Mouse (Mus musculus): ENCODE data around the gene Ank. TPM values are rescaled to one million over a fixed set of nuclear protein-coding genes. Genes with fewer than 3 reads are reported as not detected.

The Ank gene
- total RNA-seq, 1 experiment: 12.0 TPM

DNA sequence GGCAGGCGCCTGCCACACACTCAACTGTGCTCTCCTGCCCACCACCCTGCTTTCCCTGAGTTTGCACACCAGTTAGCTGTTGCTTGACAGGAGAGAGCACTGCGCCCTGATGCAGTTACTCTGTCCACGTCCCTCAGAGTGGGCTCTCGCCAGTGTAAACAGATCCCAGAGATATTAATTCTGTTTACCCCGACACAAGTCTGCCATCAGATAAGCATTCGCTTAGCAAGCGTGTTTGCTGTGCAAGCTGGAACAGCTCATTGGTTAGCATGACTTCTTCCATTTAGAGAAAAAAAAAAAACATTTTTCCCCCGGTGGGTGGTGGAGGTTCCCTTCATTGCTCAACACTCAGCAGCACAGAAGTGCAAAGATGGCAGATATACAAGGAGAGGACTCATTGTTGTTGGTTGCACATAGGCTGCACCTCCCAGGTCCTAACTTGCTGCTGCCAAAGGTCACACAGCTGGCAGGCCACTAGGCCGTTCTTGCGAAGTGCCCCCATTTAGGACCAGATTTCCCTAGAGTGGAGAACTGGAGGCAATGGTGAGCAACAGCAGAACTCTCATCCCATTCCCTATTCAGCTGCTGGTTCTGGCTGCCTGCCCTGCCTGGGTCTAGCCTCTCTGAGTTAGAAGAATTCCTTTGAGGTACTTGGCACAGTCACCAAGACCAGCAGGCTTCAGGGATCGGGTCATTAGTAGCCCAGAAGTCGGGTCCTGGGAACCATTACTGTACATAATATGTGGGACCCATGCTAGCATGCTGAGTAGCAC, 58.9 kb downstream of the Ank start:
- no peaks in the 10 kb centered on the region for H3K36me3 ChIP-seq (ENCODE audit: control insufficient read depth, insufficient read depth, low read length, poor library complexity, severe bottlenecking)
- in situ Hi-C loops (cut with MboI; ENCODE audit: low sequenced_read_pairs in 2 of 2, unreplicated experiment in 2 of 2): no loop called here

DNA sequence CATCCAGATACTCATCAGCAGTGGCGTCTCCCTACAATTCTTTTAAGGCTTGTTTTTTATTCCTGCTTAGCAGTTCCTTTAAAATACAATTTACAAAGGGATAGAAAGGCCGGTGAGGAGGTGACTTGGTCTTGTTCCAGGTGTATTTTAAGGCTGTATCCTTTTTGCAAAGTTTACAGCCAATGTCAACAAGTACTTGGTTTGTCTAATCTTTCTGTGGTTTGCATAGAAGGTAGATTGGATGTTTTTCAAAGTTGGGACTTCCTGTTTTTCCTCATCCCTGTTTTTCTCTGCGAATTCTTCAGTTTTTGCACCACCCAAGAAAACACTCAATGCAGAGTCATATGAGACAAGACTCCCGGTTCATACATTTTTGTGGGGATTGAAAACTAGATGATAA, 62.4 kb downstream of the Ank start:
- in situ Hi-C loops (cut with MboI; ENCODE audit: low sequenced_read_pairs in 2 of 2, unreplicated experiment in 2 of 2): no loop called here
- H3K27ac ChIP-seq (ENCODE audit: insufficient read depth, low read depth, low read length, poor library complexity, severe bottlenecking): no peak overlapping the region
- no peak overlapping the region for H3K4me3 ChIP-seq (ENCODE audit: insufficient read depth in 1 of 2, low read depth in 1 of 2, low read length in 2 of 2, poor library complexity in 1 of 2, severe bottlenecking in 1 of 2)
- H3K4me1 ChIP-seq (ENCODE audit: control insufficient read depth in 2 of 2, insufficient read depth in 2 of 2, low read length in 2 of 2, poor library complexity in 1 of 2): no peaks in the 10 kb centered on the region
- no peak overlapping the region for H3K9ac ChIP-seq (ENCODE audit: insufficient read depth, low read depth, low read length, poor library complexity, severe bottlenecking)
- no peaks in the 10 kb centered on the region for H3K9me3 ChIP-seq (ENCODE audit: control insufficient read depth, insufficient read depth, low read depth, low read length)
- DNase-seq (ENCODE audit: low read depth, low spot score): no peak
- TF ChIP-seq ZC3H11A (IDR thresholded peaks at IDR 0.05; ENCODE audit: borderline replicate concordance, low read depth, low read length) (no peak), ZNF384 (IDR thresholded peaks at IDR 0.05; ENCODE audit: low read depth, low read length) (no peak), HCFC1 (IDR thresholded peaks at IDR 0.05; ENCODE audit: borderline replicate concordance, insufficient read depth, low read length) (no peak), MAFK (IDR thresholded peaks at IDR 0.05; ENCODE audit: insufficient read depth, low read depth, low read length) (no peak), CHD2 (IDR thresholded peaks at IDR 0.05; ENCODE audit: low read depth, low read length) (no peak)
- no peaks in the 10 kb centered on the region for H3K36me3 ChIP-seq (ENCODE audit: control insufficient read depth, insufficient read depth, low read length, poor library complexity, severe bottlenecking)

More for the DNA sequence above, 58.9 kb downstream of the Ank start:
- Histone ChIP-seq H3K4me1 (ENCODE audit: control insufficient read depth in 2 of 2, insufficient read depth in 2 of 2, low read length in 2 of 2, poor library complexity in 1 of 2) (peaks cover 0 to 3% of the 10 kb centered on the region in 2 experiments; a peak in 1 of 4 replicates), H3K27ac (ENCODE audit: insufficient read depth, low read depth, low read length, poor library complexity, severe bottlenecking) (no peak overlapping the region), H3K4me3 (ENCODE audit: insufficient read depth in 1 of 2, low read depth in 1 of 2, low read length in 2 of 2, poor library complexity in 1 of 2, severe bottlenecking in 1 of 2) (no peak overlapping the region), H3K9me3 (ENCODE audit: control insufficient read depth, insufficient read depth, low read depth, low read length) (no peaks in the 10 kb centered on the region), H3K9ac (ENCODE audit: insufficient read depth, low read depth, low read length, poor library complexity, severe bottlenecking) (no peak overlapping the region)
- TF ChIP-seq CHD2 (IDR thresholded peaks at IDR 0.05; ENCODE audit: low read depth, low read length) (no peak), ZC3H11A (IDR thresholded peaks at IDR 0.05; ENCODE audit: borderline replicate concordance, low read depth, low read length) (no peak), MAFK (IDR thresholded peaks at IDR 0.05; ENCODE audit: insufficient read depth, low read depth, low read length) (no peak), ZNF384 (IDR thresholded peaks at IDR 0.05; ENCODE audit: low read depth, low read length) (no peak), HCFC1 (IDR thresholded peaks at IDR 0.05; ENCODE audit: borderline replicate concordance, insufficient read depth, low read length) (no peak)
- DNase-seq (ENCODE audit: low read depth, low spot score): no peak

GRCm38 (mm10) chr15:27530023-27530422, 63.5 kb downstream of the Ank start:
- TF ChIP-seq CHD2 (IDR thresholded peaks at IDR 0.05; ENCODE audit: low read depth, low read length): no peak
- TF ChIP-seq ZC3H11A (IDR thresholded peaks at IDR 0.05; ENCODE audit: borderline replicate concordance, low read depth, low read length): no peak
- no peak for TF ChIP-seq HCFC1 (IDR thresholded peaks at IDR 0.05; ENCODE audit: borderline replicate concordance, insufficient read depth, low read length)
- no peak for TF ChIP-seq ZNF384 (IDR thresholded peaks at IDR 0.05; ENCODE audit: low read depth, low read length)
- TF ChIP-seq MAFK (IDR thresholded peaks at IDR 0.05; ENCODE audit: insufficient read depth, low read depth, low read length): no peak
- Histone ChIP-seq H3K9ac (ENCODE audit: insufficient read depth, low read depth, low read length, poor library complexity, severe bottlenecking) (no peak overlapping the region), H3K9me3 (ENCODE audit: control insufficient read depth, insufficient read depth, low read depth, low read length) (no peaks in the 10 kb centered on the region), H3K36me3 (ENCODE audit: control insufficient read depth, insufficient read depth, low read length, poor library complexity, severe bottlenecking) (no peaks in the 10 kb centered on the region), H3K4me3 (ENCODE audit: insufficient read depth in 1 of 2, low read depth in 1 of 2, low read length in 2 of 2, poor library complexity in 1 of 2, severe bottlenecking in 1 of 2) (no peak overlapping the region), H3K27ac (ENCODE audit: insufficient read depth, low read depth, low read length, poor library complexity, severe bottlenecking) (no peak overlapping the region), H3K4me1 (ENCODE audit: control insufficient read depth in 2 of 2, insufficient read depth in 2 of 2, low read length in 2 of 2, poor library complexity in 1 of 2) (no peaks in the 10 kb centered on the region)
- in situ Hi-C loops (cut with MboI; ENCODE audit: low sequenced_read_pairs in 2 of 2, unreplicated experiment in 2 of 2): no loop called here
- DNase-seq (ENCODE audit: low read depth, low spot score): no peak

- no peaks in the 10 kb centered on the region for H3K9me3 ChIP-seq (ENCODE audit: control insufficient read depth, insufficient read depth, low read depth, low read length)
- no peak overlapping the region for H3K4me3 ChIP-seq (ENCODE audit: insufficient read depth in 1 of 2, low read depth in 1 of 2, low read length in 2 of 2, poor library complexity in 1 of 2, severe bottlenecking in 1 of 2)
- in situ Hi-C loops (cut with MboI; ENCODE audit: low sequenced_read_pairs in 2 of 2, unreplicated experiment in 2 of 2): no loop called here
- H3K4me1 ChIP-seq (ENCODE audit: control insufficient read depth in 2 of 2, insufficient read depth in 2 of 2, low read length in 2 of 2, poor library complexity in 1 of 2): no peaks in the 10 kb centered on the region
- H3K36me3 ChIP-seq (ENCODE audit: control insufficient read depth, insufficient read depth, low read length, poor library complexity, severe bottlenecking): no peaks in the 10 kb centered on the region
- no peak overlapping the region for H3K9ac ChIP-seq (ENCODE audit: insufficient read depth, low read depth, low read length, poor library complexity, severe bottlenecking)
- no peak for DNase-seq (ENCODE audit: low read depth, low spot score)
- H3K27ac ChIP-seq (ENCODE audit: insufficient read depth, low read depth, low read length, poor library complexity, severe bottlenecking): no peak overlapping the region
- TF ChIP-seq HCFC1 (IDR thresholded peaks at IDR 0.05; ENCODE audit: borderline replicate concordance, insufficient read depth, low read length) (no peak), CHD2 (IDR thresholded peaks at IDR 0.05; ENCODE audit: low read depth, low read length) (no peak), MAFK (IDR thresholded peaks at IDR 0.05; ENCODE audit: insufficient read depth, low read depth, low read length) (no peak), ZNF384 (IDR thresholded peaks at IDR 0.05; ENCODE audit: low read depth, low read length) (no peak), ZC3H11A (IDR thresholded peaks at IDR 0.05; ENCODE audit: borderline replicate concordance, low read depth, low read length) (no peak)
These were observed 66.6 kb downstream of the Ank start for GRCm38 (mm10) chr15:27533036-27533435.

All from ES-E14 (cell line).